Mouse (Mus musculus) MN1 (cell line): ENCODE data around the gene Fnbp4.

Source experiments
- DNase-seq: peaks from one replicate; pipeline ENCODE4 v3.0.0-alpha.2; 2016; ENCODE audit warnings: low spot score

Fnbp4 gene

DNA sequence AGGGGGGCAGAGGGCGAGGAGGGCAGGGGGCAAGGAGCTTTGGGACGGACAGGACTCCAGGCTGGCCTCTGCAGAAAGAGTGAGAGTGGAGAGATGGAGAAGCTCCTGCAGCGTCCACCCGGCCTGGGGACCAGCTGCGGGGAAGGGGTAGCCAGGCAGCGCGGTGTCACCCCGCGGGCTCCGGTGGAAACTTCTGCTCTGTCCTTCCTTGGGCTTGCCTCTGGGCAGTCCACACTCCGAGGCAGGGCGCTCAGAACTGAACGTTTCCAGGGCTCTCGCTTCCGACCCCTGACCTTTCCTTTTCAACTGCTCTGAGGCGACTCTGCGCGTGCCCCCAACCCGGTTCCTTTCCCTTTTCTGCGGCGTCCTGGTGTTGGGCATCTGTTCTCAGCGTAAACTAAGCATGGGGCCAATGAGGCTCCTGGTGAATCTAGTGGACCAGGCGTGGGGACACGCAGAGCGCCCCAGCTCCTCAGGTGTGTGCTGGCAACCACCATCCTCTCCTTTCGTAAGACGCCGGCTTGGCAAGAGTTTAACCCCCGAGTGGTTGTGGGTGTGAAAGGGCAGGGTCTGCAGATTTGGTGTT, 37.8 kb downstream of the Fnbp4 start:
- no peak for DNase-seq

DNA sequence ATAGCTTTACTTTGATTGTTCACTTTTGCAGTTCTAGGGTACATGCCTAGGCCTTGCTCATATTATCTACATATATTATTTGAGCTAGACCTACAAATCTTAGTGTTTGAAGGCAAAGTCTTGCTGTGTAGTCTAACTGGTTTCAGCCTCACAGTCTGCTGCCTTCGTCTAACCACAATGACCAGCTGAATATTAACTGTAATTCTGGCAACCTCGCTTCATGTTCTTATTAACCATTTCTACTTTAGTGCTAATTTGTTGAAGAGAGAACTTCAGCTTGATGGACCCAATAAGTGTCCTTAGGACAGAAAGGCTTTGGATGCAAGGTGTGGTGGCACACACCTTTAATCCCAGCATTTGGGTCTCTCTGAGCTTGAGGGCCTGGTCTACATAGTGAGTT, 43.0 kb downstream of the Fnbp4 start:
- no peak for DNase-seq

DNA sequence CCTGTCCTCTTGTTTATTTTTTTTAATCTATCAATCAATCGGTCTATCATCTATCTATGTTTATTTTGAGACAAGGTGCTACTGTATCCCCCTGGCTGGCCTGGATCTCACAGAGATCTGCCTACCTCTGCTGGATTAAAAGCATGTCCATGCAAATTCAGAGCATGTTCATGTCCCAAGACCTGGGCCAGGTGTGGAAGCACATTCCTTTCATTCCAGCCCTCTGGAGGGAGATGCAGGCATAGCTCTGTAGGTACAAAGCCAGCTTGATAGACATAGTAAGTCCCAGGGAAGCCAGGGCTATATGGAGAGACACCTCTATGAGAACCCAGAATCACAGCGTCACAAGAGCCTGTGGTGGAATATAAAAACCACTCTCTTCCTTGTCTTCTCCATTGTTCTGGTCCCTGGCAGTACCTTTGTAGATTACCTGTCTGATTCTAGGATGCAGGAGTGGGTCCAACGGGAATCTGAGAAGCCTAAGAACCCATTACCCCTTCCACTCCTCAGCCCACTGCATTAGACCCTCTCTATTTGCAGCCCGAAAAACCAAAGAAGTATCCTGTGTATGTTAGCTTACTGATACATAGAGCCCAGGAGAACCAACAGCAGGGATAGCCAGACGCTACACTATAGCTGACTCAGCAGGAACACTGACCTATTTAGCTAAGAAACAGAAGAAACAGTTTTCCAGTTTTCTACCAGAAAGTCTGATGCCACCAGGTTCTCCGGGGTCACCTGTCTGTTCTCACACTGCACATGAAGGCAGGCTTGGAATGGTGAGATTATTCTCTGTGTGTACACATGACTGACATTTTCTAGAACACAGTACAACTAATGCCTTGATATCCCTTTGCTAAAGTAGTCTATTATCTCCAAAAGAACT, 63.3 kb downstream of the Fnbp4 start:
- DNase-seq, result no peak

DNA sequence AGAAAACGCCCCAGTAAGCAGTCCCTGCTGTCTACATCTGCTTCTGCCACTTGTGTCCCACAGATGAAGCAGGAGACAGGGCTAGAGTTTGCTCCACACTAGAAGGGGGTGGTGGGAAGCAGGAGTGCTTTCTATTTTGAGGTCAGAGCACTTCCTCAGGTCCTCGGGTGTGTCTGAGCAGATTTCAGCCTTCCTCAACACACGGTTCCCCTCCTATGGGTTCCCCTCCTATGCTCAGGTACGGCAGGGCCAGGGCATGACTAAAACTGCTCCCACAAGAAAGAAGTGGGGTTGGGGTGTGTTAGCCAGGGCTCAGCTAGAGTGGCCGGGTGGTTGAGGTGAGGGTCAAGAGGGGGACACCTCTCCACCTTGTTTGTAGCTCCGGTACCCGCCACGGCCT, 65.6 kb downstream of the Fnbp4 start:
- DNase-seq, result no peak

DNA sequence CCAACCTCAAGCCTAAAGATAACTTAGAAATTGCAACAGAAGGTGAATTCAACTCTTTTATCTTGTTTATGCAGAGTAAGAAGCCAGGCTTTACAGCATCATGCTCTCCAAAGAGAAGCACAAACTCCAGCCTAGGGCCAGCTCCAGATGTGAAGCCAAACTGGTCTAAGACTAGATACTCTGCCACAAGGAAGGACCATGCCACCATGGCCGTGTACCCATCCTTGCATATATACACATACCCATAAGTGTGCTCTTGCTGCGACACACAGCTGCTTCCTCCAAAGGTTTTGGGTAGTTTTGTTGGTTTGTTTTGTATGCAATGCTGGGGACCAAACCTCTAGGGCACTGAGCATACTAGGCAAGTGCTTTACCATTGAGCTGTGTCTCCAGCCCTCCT, 70.1 kb downstream of the Fnbp4 start:
- no peak for DNase-seq

DNA sequence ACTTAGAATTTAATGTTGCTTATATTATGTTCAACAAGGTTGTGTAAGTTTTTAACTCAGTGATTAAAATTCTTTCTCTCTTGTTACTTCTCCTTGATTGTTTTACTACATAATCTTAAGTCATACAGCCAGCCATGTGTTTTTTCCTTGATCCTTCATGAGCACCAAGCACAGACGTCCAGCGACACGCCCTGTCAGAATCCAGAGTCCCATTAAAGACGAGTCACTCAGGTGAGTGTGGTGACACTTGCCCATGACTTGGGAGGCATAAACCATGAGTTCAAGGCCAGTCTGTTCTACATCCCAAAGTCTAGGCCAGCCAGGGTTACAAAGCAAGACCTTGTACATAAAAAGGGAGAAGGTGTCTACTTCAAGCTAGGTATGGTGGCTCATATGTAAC, 71.0 kb downstream of the Fnbp4 start:
- no peak for DNase-seq

DNA sequence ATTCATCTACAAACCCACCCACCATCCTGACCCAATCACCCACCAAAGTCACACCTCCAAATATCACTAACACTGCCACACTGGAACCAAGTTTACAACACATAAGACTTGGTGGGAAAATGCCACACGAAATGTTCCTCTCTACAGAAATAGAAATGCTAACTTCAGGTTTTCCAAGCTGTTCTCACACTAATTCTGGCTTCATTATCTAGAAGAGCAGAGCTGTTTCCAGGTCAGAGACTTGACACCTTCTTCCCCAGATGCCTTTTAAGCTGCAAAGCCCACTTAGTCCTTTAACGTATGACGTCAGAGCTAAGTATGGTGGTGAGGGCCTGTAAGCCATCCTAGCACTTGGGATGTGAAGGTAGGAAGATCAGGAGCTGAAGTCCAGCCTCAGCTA, 73.5 kb downstream of the Fnbp4 start:
- DNase-seq, result no peak

DNA sequence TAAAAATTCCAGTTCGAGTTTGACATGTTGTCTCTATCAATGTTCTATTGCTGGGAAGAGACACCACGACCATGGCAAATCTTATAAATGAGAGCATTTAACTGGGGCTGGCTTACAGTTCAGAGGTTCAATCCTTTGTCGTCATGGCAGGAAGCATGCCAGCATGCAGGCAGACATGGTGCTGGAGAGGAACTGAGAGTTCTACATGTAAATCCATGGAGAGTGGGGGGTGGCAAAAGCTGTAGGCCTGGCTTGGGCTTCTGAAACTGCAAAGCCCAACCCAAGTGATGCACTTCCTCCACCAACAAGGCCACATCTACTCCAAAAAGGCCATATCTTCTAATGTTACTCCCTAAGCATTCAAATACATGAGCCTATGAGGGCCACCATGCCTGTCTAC, 75.7 kb downstream of the Fnbp4 start:
- no peak for DNase-seq

DNA sequence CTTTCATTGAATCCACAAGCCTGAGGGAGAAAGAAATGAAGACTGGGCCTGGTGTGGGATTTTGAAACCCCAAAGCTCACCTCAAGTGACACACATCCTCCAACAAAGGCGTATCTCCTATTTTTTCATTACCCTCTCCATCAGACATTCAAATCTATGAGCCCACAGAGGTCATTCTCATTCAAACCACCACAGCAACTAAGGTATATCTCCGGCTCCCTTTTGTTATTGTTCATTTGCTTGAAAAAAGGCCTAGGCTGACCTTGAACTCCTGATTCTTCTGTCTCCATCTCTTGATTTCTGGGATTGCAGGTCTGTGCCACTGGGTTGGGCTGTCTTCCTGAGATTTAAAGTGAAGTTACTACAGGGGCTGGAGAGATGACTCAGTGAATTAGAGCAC, 77.8 kb downstream of the Fnbp4 start:
- DNase-seq, result no peak

DNA sequence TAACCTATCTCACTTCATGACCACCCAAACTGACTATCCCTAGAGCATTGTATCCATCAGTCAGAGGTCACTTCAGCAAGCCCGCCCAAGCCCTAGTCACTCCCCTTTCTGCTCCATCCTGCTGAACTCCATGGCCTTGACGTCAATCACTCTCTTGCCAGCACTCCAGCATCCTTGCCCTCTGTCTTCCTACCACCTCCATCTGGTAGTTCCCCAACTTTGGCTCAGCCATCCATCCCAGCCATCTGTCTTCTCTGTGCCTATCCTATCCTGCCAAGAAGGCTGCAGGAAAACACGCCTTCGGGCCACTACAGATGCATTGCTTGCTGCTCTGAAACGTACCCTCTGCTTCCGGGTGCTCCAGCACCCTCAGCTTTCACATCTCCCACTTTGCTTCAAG, 78.6 kb downstream of the Fnbp4 start:
- DNase-seq, result no peak

DNA sequence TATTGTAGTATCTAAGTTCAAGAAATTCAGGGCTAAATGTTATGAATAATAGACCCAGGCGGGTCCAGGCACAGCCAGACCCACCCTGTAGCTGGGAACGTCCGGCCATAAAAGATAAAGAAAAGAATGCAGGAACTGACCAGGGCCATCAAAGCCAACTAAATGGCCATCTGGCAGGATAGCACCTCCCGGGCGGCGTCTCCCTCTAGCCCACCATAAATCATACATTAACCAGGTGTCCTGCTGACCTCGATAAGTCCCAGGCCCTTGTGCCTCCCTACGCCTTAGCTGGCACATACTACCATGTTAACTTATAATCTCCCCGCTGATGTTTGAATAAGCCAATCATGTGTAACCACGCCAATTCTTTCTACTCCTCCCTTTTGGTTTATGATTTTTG, 79.4 kb downstream of the Fnbp4 start:
- DNase-seq, result peak; percentile 22

DNA sequence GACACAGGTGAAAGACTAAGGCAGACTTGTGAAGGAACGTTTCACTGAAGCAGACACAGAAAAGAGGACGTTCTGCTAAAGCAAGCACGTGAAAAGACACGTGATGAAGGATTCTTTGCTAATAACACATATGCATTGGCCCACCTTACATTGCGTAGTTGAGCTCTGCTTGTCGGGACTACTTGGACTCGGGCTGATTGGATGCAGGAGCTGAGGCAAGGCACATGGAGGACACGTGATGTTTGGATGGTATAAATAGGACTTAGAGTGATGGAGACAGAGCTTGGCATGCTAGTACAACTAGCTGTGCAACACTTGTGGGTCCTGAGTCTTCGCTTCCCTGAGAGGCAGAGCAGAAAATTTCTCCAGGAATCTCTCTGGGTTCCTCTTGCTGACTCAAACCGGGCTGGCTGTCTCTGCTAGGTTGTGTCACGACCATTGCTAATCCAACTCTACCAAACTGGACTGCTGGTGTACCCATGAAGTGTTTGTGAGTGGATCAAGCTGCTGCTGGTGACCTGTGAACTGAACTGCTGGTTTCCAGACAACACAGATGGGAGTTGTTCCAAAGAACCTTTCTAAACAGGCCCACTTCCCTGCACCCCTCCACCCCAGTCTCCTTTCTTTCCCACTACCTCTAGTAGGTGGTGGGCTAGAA, 80.5 kb downstream of the Fnbp4 start:
- no peak for DNase-seq

DNA sequence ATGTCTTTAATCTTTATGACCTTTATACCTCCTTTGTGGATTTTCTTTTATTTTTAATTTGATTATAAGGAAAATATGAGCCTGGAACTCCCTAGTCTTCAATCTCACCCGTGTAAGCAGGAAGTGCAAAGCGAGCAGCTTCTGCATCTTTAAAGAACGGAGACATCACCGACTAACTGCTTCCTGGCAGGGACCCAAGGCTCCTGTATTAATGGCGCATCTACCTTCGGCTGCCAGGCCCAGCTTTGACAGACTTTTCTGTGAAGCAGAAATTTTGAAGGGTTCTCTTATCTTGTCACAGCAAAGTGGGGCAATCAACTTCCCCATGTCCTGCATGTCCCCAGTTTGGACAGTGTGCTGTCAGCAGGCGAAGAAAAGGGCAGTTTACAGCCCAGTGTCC, 83.6 kb downstream of the Fnbp4 start:
- peak; percentile 17 for DNase-seq
